Mouse (Mus musculus) spleen, adult 12 weeks (tissue): ENCODE measurements around the gene Smyd1.

Experiments
- DNase-seq: peaks from one replicate; pipeline ENCODE4 v3.0.0; 2022; ENCODE audit warnings: low spot score

Gene Smyd1

DNA sequence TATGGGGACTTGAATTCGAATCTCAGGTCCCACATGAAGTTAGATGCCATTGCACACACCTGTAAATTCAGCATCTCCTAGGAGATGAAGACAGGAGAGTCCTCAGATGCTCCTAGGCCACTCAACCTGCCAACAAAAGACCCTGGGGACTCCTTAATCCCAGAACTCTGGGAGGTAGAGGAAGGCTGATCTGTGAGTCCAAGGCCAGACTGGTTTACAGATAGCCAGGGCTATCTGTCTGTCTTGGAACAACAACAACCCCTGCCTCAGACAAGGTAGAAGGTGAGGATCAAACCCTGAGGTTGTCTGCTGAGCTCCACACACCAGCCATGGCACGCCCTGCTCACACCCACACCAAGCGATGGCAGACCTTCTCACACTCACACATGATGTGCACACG lies 62.9 kb downstream of the Smyd1 start:
- DNase-seq, result no peak

DNA sequence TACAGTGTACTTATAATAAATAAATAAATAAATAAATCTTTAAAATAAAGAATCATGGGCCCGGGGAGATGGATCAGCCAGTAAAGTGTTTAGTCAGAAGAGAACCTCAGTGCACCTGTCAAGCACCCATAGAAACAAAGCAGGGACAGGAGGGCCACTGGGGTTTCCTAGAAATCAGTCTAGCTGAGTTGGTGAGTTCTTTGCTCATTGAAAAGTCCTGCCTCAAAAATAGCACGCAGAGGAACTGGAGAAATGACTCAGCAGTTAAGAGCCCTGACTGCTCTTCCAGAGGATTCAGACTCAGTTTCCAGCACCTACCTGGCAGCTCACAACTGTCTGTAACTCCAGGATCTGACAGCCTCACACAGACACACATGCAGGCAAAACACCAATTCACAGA lies 63.5 kb downstream of the Smyd1 start:
- no peak for DNase-seq

DNA sequence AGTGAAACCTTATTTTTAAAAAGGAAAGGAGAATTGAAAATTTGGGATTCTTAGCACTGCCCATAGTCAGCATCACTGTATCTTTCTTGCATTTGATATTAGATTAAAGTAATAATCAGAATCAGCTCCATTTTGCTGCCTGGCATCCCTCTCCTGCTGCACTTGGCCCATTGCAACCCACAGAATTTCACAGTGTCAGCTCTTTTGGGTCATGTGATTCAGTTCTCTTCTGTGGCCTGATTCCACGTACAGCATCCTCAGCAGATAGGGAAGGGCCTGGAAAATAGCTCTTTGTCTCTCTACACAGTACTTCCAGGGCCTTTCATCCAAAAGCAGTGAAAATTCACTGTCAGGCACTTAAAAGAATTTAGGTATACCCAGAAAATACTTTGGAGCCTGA lies 64.7 kb downstream of the Smyd1 start:
- DNase-seq, result no peak

DNA sequence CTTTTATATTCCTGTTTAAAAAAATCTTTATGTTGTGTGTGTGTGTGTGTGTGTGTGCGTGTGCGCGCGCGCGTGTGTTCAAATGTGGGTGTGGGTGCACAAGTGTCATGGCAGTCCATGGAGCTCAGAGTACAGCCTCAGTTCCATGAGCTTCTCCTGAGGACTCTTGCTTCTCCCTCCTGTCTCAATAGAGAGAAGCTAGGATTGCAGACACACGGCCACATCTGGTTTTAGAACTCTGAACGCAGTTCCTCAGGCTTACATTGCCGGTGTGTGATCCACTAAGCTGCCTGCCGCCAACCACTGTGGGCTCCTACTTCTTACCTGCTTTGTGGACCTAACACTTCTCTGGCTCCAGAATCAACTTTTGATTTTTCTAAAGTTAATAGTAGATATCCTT lies 65.9 kb downstream of the Smyd1 start:
- no peak for DNase-seq

DNA sequence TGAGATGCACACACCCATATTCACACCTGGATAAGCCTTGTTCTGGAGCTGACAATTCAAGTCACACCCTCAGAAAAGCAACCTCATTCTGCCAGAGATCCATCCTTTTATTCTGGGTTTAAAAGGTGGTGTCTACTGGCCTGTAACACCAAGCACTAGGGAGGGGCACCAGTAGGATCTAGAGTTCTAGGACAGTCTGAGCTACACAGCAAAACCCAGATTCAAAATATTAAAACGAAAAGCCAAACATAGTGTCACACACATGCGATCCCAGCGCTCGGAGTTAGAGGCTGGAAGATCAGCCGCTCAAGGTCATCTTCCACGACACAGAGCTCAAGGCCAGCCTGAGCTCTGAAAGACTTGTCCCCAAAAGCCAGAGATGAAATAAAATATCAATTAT lies 67.6 kb downstream of the Smyd1 start:
- no peak for DNase-seq

DNA sequence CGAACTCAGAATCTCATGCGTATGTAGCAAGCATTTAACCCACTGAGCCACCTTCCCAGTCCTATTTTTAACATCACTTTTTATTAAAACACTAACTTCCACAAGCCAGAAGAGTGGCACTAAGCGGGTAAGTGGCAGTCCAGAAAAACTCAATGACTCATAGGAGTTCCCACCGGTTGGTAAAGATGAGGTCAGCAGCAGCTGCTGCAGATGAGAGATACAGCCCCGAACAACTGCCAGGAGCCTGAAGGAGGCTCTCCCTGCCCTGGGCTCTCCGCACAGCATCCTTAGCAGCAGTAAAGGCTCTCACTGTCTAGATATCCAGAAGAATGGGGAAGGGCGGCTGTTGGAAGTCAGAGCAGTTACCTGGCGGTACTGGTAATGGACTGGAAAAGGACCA lies 71.1 kb downstream of the Smyd1 start:
- DNase-seq, result no peak

DNA sequence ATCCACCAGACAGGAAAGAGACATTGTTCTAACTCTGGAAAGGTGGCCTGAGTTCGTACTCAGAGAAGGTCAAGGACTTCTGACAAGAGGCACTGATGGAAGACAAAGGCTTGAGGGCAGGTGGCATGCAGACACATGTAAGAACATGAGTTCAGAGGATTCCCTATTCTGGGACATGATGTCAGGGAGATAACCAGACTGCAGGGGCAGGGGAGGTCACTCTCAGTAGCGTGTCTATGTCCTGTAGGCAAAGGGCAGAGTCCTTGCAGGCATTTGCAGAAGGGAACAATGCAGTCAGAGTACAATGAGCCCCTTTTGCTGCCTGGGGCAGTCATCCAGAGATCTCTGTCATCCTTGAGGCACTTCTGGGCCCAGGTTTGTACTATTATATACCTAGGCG lies 72.4 kb downstream of the Smyd1 start:
- no peak for DNase-seq

DNA sequence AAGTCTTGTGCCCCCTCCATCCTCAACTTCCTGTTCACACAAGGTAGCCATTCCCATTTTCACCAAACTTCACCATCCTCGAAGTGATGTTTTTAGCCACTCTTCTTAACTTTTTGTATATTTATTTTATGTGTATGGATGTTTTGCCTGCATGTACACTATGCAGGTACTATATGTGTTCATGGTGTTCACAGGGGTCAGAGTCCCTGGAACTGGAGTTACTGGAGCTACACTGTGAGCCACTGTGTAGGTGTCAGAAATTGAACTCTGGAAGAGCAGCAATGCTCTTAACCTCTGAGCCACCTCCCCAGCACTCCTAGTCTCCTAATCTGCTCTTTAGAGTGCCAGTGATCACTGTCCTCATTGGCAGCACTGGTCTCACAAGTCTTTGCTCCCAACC lies 73.6 kb downstream of the Smyd1 start:
- no peak for DNase-seq

DNA sequence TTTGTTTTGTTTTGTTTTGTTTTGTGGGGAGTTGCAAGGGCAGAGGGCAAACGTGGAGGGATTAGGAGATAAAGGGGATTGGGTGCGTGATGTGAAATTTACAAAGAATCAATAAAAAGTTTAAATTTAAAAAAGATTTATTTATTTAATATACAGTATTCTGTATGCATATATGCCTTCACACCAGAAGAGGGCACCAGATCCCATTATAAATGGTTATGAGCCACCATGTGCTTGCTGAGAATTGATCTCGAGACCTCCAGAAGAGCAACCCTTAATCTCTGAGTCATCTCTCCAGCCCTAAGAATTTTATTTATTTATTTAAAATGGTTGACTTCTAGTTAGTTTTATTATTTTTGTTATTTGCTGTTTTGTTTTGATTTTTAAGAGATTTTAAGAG lies 78.8 kb downstream of the Smyd1 start:
- DNase-seq, result no peak

DNA sequence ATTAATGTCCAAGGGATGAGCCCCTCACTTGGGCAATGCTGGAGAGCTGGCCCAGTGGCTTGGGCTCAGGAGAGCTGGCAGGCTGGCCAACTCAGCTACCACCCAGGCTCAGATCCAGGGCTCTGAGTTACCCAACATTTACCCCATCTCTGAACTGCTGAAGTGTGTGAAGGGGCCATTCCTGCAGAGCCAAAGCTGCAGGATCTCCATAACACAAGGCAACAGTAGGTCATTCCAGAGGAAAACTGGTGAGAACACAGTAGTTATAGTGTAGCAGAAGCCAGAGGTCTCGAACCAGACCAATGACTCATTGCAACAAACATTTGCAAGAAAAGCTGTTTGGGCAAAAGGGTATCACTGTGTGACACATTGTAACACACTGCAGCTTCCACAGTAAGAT lies 79.2 kb downstream of the Smyd1 start:
- DNase-seq, result no peak

DNA sequence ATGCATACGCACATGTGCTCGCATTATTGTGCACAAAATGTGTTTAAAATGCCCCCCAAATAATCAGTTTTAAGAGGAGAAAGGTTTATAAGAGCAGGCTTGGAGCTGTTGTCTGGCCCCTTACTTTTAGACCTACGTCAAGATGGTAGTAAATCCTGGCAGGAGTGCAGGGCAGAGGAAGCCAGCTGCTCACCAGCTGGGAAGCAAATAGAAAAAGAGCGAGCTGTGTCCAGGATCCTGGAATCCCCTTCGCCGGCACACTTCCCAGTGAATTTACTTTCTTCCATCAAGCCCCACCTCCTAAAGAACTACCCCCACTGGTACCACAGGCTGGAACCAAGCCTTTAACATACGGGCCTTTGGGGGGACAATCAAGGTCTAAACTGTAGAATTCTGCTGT lies 81.2 kb downstream of the Smyd1 start:
- DNase-seq, result no peak

DNA sequence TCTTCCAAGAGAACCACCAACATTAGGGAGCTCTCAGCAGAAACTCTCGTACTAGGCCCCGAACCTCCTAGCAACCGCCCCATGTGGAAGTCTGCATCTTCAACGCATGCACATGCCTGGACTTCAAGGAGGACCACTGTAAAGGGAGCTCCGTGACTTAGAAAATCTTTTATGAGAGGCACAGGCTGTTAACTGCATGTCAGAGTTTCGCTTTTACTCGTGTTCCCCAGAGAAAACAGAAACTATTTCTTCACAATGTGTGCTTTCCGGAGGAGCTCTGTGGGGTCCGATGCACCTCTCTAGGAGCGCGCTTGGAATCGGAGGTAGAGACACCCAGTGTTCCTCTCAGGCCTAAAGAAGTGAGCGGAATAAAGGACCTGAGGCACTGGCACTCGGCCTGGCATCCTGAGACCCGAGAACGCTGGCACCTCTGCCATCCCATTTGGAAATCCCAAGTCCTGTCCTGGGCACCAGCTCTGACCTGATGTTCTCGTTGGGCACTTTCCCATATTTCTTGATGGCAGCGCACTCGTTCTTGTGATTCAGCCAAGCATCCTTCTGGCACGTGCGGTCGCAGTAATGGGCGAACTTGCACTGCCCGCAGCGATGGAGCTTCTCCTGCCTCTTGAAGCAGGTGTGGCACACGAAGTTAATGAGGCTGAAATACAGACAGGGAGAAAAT lies 82.8 kb downstream of the Smyd1 start:
- DNase-seq, result no peak

DNA sequence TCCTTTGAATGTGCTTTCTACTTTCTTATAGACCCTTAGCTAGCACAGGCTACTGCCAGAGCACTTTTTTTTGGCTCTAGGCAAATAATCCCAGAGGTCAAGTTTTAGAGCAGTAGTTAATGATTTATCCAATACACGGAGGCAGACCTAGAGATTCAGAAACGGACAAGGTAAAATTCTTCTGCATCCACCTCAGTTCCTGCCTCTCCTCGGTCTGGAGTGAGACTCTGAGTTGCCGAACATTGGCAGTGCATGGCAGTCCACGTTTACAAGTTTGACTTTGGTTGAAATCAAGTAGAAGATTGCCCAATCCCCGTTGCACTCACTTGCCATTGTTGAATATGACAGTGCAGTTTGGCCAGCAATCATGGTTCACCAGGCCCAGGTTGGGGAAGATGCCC lies 85.0 kb downstream of the Smyd1 start:
- no peak for DNase-seq

DNA sequence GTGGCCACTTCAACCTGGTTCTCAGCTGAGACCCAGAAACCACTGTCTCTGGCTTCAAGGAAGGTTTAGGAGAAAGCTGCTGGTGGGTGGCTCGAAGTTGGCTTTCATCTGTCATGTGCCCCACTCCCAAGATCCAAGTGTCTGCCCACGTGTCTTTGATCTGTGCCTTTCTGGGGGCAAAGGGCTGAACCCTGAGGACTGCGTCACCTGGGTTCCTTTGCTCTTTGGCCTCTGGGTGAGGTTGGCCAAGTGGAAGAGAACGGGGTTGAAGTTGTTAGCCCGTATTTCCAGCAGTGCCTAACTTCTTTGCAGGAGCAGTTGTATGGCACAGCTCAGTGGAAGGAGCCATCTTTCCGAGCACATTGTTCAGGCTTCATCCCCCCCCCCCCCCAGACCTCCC lies 85.5 kb downstream of the Smyd1 start:
- DNase-seq, result no peak

DNA sequence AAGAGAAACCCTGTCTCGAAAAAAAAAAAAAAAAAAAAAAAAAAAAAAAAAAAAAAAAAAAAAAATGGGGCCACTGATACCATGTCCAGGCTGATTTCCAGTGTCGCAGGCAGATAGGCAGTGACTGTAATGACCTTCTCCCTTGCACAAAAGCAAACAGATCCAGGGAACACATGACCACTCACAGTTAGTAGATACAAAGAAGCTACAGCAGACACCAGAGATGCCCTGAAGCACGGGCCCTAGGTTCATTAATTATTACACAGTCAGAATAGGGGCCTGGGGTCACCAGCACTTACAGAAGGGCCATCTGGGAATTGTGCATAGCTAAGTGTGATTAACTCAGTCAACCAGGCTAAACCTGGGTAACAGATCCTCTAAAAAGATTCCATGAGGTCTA lies 86.1 kb downstream of the Smyd1 start:
- no peak for DNase-seq

DNA sequence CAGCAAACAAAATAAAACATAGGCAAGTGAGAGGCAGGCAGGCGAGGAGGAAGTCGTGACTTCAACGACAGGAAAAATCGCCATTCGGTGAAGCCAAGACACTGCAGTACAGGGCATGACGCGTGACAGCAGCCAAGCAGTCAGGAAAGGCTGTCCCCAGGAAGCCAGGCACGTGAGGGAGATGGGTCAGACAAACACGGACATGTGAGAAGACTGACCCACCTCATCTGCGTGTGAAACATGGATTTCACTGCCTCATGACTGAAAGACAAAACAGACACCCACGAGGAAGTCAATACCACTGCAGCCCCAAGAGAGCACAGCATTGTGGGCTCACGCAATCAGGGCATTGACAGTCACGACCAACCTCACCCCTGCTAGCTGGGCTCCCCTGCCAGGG lies 86.9 kb downstream of the Smyd1 start:
- DNase-seq, result no peak

DNA sequence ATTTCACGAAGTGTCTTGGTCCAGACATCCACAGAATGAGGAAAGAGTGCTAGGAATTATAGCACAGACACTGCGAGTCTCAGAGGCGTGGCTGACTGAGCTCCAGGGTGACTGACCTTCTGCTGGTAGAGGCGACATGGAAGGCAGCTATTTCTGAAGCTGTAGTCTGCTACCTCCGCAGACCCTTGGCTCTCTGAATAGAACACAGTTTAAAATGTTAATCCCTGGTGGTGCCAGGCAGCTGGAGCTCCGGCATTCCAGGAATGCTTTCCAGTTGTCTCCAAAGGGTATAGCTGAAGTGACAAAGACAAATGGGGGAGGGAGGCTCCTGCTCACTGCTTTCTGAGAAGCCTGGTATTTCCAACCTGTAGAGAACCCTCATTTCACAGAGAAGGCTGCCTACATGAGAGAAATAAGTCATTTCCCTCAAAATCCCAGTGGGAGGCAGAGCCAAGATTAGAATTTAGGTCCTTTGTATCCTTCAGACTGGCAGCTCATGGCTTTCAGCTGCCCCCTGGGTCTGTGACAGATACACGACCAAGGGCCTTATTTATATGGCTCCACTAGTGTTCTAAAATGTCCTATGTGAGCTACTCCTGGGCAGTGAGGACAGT lies 94.8 kb downstream of the Smyd1 start:
- DNase-seq, result no peak

DNA sequence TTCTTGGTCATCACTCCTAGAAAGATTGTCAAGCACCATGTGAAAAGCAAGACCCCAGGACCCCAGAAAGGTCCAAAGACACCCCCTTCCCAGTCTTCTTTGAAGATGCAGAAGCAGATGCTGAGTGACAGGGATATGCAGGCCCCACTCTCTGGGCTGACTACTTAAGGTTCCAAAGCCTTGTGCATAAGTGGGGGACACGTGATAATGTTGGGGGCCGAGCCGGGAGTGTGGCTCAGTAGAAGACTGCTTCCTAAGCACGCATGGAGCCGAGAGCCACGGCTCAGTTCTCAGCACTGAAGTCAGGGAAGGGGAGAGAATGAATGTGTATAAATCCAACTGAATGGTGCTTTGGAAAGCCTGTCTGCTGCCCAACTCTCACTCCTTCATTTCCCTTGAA lies 95.5 kb downstream of the Smyd1 start:
- DNase-seq, result no peak

DNA sequence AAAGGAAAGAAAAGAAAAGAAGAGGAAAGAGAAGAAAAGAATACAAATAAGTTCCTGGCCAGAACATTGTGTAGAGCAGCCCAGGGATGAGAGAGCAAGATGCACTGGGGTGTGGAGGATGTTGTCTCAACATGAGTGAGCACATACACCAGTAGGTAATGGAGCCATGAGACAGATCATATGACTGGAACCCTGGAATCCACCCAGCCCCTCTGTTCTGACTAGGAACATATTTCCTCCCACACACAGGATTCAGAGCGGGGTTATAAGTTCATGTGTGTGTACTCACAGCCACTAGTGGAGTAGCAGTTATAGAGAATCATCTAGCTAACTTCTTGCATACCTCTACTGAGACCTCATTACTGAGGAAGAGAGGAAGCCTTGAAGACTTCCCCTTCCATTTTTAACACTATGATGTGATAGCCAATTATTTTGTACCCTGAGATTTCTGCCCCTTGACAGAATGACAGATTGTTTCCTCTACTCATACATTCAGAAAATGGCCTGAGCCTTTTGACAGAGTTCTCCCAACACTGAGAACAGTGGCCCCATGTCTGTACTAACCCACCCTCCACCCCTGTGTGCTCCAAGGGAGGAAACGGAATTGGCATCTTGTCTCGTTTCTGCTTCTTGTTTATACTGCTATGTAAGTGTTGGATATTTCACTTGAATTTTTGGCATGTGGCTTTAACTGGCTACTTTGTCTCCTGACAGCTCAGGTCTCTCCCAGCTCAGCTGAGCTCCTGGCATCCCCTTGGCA lies 97.7 kb downstream of the Smyd1 start:
- DNase-seq, result no peak

DNA sequence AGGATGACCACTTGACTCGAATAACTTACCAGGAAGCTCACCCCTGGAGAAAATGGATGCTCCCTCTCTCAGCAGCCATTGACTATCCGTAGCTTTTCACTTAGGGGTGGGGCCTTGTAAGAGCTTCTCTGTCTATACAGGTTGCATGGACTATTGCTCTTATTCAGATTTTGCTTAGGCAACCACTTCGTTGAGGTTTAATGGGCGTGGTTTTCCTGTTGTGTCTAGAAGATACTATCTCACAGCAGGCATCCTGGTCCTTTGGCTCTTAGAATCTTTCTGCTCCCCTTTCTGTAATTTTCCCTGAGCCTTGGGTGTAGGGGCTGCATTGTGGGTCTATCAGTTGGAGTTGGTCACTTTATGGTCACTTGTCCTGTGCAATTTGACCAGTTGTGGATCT lies 100.5 kb downstream of the Smyd1 start:
- DNase-seq, result no peak

DNA sequence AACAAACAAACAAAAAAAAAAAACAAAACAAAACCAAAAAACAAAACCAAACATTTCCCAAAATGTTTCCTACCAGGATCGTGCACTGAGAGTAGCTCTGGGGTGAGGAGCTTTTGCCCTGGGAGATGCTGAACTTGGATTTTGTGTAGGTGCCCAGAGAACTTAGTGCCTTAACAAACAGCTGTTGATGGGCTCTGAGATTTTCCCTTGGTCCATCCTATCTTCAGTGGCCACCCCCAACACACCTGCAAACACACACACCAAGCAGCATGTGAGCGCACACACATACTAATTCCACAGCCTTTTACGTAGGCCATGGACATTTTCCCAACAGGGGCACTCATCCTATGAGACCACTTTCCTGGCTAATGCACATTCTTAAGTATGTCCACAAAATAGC lies 109.6 kb downstream of the Smyd1 start:
- DNase-seq, result no peak

DNA sequence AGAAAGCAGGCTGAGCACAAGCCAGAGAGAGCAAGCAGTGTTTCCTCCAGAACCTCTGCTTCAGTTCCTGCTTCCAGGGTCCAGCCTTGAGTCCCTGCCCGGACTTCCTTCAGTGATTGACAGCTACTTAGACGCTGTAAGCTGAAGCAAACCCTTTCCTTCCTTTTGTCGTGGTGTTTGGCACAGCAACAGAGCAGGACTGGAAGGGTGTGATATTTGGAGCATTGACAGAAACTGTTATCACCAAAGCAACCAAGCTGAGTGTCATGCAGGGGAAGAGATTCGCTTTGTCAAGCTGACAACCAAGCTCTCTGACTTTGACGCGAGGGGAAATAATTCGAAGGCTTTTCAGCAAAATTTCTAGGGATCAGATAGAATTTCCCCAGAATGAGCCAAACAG lies 110.1 kb downstream of the Smyd1 start:
- no peak for DNase-seq

DNA sequence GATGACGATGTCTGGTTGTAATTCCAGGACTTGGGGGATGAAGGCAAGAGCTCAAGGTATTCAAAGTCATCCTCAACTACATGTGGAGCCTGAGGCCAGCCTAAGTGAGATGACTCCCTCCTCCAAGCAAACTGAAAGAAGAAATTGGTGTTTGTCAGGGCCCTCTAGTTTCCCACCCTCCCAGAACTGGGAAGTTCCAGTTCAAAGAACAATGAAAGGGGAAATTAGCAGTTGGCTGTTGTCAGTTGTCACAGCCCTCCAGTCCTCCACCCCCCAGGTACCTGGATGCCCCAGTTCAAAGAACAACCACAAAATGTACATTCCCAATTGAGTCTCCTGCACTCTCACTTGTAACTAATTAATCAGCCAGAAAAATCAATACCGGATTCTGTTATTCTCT lies 113.3 kb downstream of the Smyd1 start:
- DNase-seq, result no peak

DNA sequence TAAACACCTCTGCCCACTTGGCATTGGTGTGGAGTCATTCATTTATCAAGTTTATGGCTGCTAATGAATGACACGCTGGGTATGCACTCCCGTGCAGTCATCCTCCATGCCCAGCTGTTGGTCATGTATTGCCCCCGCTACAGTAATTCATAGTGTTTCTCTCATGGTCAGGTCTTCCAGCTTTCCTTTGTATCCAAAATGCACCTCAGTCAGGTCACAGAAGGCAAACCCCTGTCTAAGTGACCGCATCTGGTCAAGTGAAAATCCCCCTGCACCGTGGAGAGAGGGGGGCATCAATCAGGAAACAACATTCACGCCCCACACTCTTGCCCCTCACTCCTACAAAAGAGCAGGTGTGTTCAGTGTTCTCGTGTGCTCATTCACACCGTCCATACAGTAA lies 117.9 kb downstream of the Smyd1 start:
- no peak for DNase-seq
